Mouse (Mus musculus): Measurements from ENCODE around the gene Nr1i3.
A peak's percentile ranks its signal among the peaks of the same experiment; 100 is the strongest.

Nr1i3 gene

DNA sequence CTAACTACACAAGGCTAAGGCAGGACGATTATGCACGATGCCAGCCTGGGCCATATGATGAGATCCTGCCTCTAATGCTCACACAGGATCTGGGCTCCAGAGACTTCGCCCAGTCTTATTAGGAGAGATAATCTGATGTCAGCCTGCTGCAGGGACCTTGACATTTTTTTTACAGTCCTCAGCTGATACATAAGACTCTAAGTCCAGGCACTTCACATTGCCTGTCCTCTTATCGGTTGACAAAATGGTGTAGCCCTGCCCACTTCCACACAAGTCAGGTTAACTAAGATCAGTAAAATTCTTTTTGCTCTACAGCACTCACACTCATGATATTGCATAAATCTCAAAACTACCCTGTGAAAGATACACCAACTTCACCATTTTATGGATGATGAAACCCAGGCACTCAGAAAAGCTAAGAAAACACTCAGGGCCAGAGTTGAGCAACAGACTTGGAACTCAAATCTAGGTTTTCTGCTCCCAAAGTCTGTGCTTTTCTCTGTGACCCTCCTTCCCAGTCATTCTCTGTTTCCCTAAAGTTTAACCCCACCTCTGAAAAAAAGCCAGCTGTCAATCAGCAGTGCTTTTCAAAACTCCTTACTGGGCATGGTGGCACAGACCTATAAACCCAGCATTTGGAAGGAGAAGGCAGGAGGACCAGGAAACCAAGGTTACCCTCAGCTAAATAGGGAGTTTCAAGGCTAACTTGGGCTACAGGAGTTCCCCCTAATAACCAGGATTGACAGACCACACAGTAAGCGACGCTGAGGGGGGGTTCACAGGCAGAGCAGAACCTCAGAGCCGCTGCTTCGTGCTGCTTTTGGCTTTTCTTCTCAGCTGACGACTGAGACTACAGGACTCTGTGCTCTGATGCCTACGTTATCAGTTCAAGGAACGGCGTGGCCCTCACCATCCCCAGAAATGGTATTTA is 19.3 kb downstream of the Nr1i3 start:
- TF ChIP-seq GATA4 (IDR thresholded peaks at IDR 0.05; ENCODE audit: insufficient replicate concordance, low read length): no peak

DNA sequence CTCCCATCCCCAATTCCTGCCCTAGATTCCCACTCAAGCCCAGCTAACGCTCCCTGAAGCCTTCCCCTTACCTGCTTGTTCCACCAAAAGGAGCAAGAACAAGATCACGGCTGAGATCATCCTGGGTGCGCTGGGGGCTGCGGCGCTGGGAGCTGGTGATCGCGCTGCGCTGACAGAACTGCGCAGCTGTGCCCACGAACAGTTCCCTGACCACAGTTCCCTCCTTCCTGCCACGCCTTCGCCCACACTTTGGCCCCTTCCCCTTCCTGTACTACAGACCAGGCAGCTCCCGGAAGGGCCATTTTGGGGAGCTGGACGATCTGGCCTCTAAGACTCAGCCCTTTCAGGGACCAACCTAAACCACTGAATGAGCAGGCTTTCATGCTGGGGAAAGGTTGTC is 20.4 kb downstream of the Nr1i3 start, which contains the start of gene Fcer1g:
TSS of gene Fcer1g (minus strand) at position 240 of the 400 bp plus-strand sequence.
- TF ChIP-seq GATA4 (IDR thresholded peaks at IDR 0.05; ENCODE audit: insufficient replicate concordance, low read length): no peak

DNA sequence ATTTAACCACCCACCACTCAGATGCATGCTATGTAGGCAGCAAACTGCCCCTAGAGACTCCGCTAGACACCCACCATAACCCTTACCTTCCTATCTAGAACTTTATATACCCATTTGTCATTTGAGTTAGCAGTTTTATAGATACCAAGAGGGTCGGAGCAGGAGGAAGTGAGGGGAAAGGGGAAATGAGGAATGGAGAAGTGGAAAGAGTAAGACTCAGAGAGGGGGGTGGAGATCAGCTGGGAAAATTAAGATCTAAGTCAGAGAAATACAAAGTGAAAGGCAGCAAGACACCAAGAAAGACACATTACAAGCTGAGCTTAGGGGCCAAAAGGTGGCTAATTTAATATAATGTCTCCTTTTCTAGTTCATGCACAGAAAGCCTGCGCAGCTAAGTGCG is 20.8 kb downstream of the Nr1i3 start:
- no peak for TF ChIP-seq GATA4 (IDR thresholded peaks at IDR 0.05; ENCODE audit: insufficient replicate concordance, low read length)

DNA sequence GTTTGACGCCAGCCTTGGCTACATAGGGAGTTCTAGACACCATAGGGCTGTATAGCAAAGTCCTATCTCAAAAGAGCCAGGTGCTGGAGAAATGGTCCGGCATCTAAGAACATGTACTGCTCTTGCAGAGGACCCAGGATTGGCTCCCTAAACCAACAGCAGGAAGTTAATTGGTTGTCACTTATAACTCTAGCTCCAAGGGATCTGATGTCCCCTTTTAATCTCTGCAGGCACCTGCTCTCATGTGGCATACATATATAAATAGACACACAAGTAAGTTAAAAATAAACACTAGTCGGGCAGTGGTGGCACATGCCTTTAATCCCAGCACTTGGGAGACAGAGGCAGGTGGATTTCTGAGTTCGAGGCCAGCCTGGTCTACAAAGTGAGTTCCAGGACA is 22.0 kb downstream of the Nr1i3 start:
- no peak for TF ChIP-seq GATA4 (IDR thresholded peaks at IDR 0.05; ENCODE audit: insufficient replicate concordance, low read length)

DNA sequence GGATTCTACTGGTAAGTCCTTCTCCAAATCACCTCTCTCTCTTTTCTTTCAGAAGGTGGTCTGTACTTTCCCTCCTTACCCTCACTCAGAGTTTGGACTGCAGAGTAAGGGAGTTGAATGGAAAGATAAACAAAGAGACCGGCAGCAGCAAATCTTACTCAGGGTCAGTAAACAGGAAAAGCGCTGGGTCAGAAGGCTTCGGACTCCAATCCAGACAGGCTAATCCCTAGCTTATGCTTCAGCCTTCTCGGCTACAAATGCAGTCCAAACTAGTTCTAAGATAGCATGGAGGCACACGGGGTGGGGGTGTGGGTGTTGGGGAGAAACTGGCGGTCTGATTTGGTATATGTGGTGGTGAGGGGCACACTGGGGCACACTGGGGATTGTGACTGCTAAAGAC is 23.7 kb downstream of the Nr1i3 start:
- no peak for TF ChIP-seq GATA4 (IDR thresholded peaks at IDR 0.05; ENCODE audit: insufficient replicate concordance, low read length)

DNA sequence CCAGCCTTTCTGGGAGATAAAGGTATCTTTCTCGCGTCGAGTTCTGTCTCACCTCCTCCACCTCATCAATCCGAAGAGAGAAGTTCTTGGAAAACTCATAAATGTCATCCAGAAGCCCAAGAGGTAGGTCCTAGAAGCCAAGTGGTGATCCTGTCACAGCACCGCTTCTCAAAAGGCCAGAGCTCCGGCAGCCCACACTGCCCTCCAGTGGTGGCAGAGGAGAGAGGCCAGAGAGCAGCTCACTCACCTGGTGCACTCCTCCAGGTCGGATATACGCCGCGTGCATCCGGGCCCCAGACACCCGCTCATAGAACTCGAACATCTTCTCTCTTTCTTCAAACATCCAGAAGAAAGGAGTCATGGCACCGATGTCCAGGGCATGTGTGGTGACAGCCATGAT is 24.7 kb downstream of the Nr1i3 start:
- no peak for TF ChIP-seq GATA4 (IDR thresholded peaks at IDR 0.05; ENCODE audit: insufficient replicate concordance, low read length)

DNA sequence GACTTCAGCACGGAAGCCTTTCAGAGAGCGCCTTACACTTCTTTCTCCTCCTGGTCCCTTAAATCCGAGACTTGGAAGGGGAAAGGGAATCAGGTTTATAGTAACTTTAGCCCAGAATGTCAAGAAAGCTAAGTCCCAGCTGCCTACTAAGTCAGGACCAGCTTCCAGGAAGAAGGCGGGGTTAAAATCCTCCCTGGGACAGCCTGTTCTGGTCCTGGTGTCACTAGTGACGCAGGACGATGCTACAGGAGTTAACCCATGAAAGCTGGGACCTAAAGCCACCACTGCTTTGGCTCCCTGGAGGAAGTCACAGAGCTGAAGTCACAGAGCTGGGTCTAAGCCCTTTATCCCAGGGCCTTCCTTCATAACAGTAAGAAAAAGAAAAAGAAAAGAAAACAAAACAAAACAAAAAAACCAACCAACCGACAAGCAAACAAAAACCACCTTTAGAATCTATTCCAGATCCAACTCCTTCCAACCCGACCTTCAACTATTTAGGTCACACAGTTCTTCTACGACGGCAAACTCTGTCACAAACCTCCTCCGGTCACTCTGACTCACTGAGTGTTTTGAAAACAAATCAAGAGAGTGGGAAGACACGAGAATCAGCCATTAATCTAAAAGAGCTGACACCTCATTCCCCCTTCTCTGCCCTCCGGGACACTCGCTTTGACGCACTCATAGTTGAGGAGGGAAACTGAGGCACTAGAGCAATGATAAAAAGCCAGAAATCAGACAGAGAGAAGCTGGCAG is 26.4 kb downstream of the Nr1i3 start:
- TF ChIP-seq GATA4 (IDR thresholded peaks at IDR 0.05; ENCODE audit: insufficient replicate concordance, low read length): no peak

DNA sequence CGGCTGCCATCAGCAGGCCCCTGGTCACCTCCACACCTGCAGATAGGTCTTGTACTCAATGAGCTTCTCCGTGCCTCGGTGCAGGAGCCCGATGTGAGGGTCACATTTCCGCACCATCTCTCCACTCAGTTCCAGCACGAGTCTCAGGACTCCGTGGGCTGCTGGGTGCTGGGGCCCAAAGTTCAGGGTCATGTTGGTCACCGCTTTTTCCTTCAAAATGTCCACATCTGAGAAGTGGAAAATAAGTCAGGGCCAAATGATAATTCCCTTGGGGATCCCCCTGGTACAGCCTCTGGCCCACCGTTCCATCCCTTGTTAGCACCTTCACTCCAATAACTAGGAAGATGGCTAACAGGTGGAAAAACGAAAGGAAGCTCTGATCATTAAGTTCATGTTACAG is 27.1 kb downstream of the Nr1i3 start:
- TF ChIP-seq GATA4 (IDR thresholded peaks at IDR 0.05; ENCODE audit: insufficient replicate concordance, low read length): no peak

DNA sequence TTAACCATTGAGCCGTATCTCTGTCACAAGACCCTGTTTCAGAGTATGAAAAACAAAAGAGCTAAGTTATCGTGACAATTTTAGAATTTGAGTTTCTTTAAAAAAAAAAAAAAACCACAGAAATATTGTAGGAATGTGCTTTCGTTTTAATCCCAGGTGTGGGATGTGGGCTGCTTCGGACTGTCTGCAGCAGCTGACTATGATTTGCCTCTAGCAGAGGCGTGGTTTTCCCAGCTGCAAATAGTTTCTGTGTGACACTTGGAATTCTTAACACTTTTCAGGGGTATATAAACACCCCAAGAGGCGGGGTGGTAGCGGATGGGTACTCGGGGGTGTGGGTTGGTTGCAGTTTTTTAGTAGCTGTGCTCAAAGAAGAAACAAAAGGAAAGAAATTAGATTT is 31.6 kb downstream of the Nr1i3 start:
- TF ChIP-seq GATA4 (IDR thresholded peaks at IDR 0.05; ENCODE audit: insufficient replicate concordance, low read length): no peak

DNA sequence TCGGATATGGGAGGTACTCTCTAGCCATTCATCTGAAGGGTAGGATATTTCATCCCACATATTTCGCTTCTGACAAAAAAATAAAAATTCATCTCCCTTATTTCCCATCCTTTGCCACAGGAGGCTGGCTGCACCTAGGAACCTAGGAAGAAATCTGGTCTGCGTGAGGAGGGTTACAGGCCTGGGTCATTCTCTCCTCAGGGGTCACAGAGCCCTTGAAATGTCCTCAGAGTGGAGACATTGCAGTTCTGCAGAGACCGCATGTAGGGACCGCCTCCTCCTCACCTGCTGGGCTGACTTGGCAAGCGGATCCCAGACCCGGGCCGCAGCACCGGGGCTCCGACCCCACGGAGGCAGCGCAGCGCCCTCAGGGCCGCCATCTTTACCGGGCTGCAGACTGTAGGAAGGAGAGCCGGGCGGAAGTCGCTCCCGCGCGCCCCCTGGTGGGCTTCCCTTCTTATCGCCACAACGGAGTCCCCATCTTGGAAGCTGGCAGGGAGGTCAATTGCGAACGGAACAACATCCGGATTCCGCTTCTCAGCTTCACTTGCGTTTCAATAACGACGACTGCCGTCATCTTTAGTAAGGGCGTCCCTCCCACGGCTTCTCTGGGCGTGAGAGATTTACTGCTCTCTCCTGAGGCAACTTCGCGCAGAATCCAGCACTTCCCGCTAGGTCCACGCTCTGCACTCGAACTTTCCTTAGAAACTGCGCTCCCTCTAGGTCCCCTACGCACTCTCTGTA is 33.1 kb downstream of the Nr1i3 start:
- peak; percentile 99; the same call in 1 of the 2 replicates for TF ChIP-seq GATA4 (IDR thresholded peaks at IDR 0.05; ENCODE audit: insufficient replicate concordance, low read length)

DNA sequence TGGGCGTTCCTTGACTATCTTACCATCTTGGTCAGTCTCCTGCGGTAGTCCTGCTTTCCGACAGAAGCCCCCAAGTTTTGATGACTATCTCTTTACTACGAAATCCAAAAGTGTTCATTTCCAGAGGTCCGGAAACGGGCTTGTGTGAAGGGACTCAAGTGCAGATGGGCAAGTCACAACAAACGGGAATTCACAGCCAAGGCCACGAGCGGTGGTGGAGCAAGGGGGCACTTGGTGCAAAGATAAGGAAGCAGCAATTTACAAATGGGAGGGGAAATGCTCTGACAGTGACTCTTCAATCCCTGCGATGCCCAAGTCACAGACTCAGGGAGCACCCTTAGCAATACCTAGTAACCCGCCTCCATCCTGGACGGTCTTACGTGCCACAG is 33.7 kb downstream of the Nr1i3 start:
- TF ChIP-seq GATA4 (IDR thresholded peaks at IDR 0.05; ENCODE audit: insufficient replicate concordance, low read length): no peak

DNA sequence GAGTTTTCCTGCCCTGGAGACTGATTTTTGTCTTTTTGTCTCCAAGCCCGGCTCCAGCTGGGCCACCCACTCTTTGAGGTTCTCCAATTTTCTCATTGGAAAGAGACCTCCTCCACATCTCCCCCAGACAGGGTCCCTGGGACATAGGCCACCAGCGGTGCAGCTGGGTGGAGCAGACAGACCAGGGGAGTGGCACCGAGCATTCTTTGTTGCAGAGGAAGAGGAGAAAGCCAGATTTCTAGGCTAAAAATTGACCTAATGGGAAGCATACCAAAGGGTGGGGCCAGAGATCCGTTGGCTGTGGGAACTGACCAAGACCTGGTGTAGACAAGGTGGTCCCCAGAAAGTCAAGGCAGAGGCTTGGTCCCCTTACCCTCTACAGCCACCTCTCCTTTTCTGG is 34.1 kb downstream of the Nr1i3 start:
- no peak for TF ChIP-seq GATA4 (IDR thresholded peaks at IDR 0.05; ENCODE audit: insufficient replicate concordance, low read length)

DNA sequence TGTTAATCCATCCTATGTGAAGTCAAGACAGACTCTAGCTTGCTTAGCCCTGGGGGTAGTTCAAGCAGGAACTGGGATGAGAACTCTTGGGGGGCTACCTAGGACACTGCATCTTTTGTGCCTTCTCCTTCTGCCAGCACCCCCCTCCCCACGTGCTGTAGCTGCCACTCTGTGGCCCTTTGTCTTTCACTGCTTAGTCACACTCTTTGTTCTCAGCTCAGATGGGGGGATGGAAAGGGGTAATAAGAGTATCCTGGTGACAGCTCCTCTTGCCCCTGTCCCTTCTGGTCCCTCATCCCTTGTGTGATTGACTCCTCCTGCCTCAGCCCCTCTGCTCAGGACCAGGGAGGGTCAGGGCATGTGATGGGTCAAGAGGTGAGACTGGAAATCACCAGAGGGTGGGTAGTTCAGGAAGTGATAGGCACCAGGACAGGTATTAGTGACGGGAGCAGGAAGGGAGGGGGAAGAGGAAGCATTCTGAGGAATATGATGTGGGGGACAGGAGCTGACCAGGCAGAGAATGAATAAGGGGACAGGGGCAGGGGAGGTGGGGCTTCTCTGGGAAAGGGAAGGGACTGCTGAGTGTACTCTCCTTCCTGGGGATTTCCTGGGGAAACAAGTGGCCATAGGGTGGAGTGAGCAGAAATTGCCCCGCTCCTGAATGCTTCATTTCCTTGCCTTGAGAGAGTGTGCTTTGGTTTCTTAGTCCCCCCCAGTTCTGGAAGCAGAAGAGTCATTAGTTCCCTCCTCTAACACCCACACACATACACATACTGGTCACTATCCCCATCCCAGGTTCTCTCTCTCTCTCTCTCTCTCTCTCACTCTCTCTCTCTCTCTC is 34.8 kb downstream of the Nr1i3 start:
- TF ChIP-seq GATA4 (IDR thresholded peaks at IDR 0.05; ENCODE audit: insufficient replicate concordance, low read length): no peak

DNA sequence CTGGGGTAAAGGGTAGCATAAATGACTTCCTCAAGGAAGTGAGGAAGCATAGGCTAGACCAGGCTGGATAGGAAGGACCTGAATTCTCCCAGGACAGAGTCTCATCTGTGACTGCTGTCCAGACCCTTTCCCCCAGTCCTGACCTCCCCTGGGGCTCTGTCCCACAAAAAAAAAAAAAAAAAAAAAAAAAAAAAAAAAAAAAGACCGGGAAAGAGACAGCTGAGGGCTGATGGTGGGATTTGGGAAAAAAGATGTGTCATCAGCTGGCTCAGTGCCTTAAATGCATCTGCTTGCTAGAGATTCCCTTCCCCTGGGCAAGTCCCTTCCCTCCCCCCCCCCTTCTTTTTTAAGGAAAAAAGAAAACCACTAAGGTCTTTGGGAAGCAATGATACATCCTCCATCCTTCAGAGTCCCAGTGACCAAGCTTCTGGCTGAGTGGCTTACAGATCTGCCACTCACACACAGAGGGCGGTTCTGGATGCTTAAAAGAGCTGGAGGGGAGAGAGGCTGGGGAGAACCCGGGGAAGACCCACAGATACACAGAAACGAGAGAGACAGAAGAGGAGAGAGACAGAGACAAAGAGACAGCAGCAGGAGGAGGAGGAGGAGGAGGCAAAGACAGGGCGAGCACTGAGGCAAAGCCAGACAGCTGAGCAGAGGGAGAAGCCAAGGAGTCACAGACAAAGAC is 36.3 kb downstream of the Nr1i3 start, which contains the start of gene Adamts4:
TSS of gene Adamts4 (plus strand) at position 509 of the 688 bp plus-strand sequence.
- no peak for TF ChIP-seq GATA4 (IDR thresholded peaks at IDR 0.05; ENCODE audit: insufficient replicate concordance, low read length)

Measured in liver, adult (tissue).